13 mouse cellular contexts compared by ENCODE assay signal in the genomic region with DNA sequence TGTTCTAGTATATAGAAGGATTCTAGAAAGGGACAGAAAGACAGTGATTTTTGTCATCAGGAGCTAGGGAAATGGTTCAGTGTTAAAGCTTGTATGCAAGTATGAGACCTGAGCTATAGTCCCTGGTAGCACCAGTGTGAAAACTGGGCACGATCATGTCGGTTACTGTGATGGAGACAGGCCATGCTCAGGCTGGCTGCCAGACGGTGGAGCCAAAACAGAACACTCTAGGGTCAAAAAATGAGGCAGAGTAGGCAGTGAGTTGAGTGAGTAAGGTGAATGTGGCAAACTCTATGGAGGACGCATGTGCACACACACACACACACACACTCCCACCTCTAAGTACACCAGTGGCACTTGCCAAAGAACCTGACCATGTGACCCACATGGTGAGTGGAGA.
"Had no signal": no experiment of that assay in that cellular context is flagged by ENCODE, and none has a peak within 500 bp of the region (broad histone marks: within the 10 kb centered on the region; RNA-seq: fewer than 3 reads in every experiment).

No protein-coding gene starts in this region.

- DNase-seq: kidney, adult 9 months; kidney, postnatal 4 days; liver; liver, embryonic 13.5 days; liver, postnatal 0 days; lung, postnatal 36 days; thymus, postnatal 4 days had no signal

- H3K4me3 ChIP-seq: layer of hippocampus, adult 2 months; limb, embryonic 12.5 days; liver, embryonic 13.5 days; midbrain, embryonic 15.5 days; neural tube, embryonic 12.5 days had no signal

- H3K27ac ChIP-seq: kidney, postnatal 0 days; layer of hippocampus, adult 2 months; limb, embryonic 12.5 days; liver, embryonic 13.5 days; midbrain, embryonic 15.5 days; neural tube, embryonic 12.5 days; stomach, postnatal 0 days had no signal

- H3K9me3 ChIP-seq: limb, embryonic 12.5 days; liver, embryonic 13.5 days; midbrain, embryonic 15.5 days; neural tube, embryonic 12.5 days had no signal

- H3K9ac ChIP-seq: limb, embryonic 12.5 days; liver, embryonic 13.5 days; liver, postnatal 0 days; midbrain, embryonic 15.5 days; neural tube, embryonic 12.5 days had no signal

- H3K4me1 ChIP-seq: limb, embryonic 12.5 days; liver, embryonic 13.5 days; midbrain, embryonic 15.5 days; neural tube, embryonic 12.5 days had no signal

- ATAC-seq: liver, postnatal 0 days; midbrain, embryonic 15.5 days had no signal

- H3K27me3 ChIP-seq: limb, embryonic 12.5 days; liver, embryonic 13.5 days; midbrain, embryonic 15.5 days; neural tube, embryonic 12.5 days had no signal

- H3K36me3 ChIP-seq: midbrain, embryonic 15.5 days had no signal

- H3K4me2 ChIP-seq: limb, embryonic 12.5 days; liver, embryonic 13.5 days; midbrain, embryonic 15.5 days; neural tube, embryonic 12.5 days had no signal
